In the genomic region with DNA sequence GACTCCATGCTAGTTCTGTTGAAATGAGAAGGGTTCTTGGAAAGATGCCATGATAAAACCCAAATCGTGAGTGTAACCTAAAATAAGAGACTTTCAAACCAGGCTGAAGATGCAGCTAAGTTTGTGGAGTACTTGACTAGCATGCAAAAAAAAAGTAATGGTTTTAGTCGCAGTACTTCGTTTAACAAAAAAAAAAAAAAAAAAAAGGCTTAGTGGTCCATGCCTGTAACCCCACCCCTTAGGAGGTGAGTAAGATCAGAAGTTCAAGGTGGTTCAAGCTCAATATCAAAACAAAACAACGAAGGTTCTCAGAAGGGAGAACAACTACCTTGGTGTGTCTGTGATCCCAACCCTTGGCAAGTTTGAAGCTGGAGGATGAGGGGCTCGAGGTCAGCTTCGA, we compare ENCODE assay signal across 8 mouse cellular contexts.
DNase-seq lines count a peak whose midpoint lies in the region; ATAC-seq and TF ChIP-seq lines count a peak whose summit lies in the region.

No protein-coding gene starts in this region.

- H3K79me2 ChIP-seq in liver, adult 2 months (ENCODE audit: control insufficient read depth, insufficient read depth, low read length) = no peaks in the 10 kb centered on the region

- H3K4me3 ChIP-seq in liver, adult 2 months (ENCODE audit: insufficient read depth, low read depth, low read length) = 0 out of 2 replicates have a peak overlapping the region, but pooled peaks have one; percentile 43
- no peak overlapping the region for H3K4me3 ChIP-seq in forebrain, embryonic 13.5 days
- peak overlapping the region; percentile 39 for H3K4me3 ChIP-seq in limb, embryonic 12.5 days (replicated peaks)
- peak overlapping the region; percentile 21 for H3K4me3 ChIP-seq in neural tube, embryonic 15.5 days (replicated peaks)
- H3K4me3 ChIP-seq in thymus, adult 2 months (ENCODE audit: control insufficient read depth, insufficient read depth, low read length) = no peak overlapping the region

- H3K4me1 ChIP-seq in liver, adult 2 months (ENCODE audit: control insufficient read depth, insufficient read depth, low read length) = peaks cover 10% of the 10 kb centered on the region
- peaks cover 38% of the 10 kb centered on the region for H3K4me1 ChIP-seq in forebrain, embryonic 13.5 days
- peaks cover 49% of the 10 kb centered on the region for H3K4me1 ChIP-seq in limb, embryonic 12.5 days (replicated peaks)
- H3K4me1 ChIP-seq in neural tube, embryonic 15.5 days = peaks cover 41% of the 10 kb centered on the region
- peaks cover 17% of the 10 kb centered on the region for H3K4me1 ChIP-seq in thymus, adult 2 months (replicated peaks; ENCODE audit: control insufficient read depth, insufficient read depth, low read length)

- peak overlapping the region; percentile 88; the same call in 1 of the 2 replicates for H3K27ac ChIP-seq in liver, adult 2 months (replicated peaks; ENCODE audit: insufficient read depth, low read depth, low read length)
- no peak overlapping the region for H3K27ac ChIP-seq in forebrain, embryonic 13.5 days
- H3K27ac ChIP-seq in limb, embryonic 12.5 days = peak overlapping the region; percentile 69
- H3K27ac ChIP-seq in neural tube, embryonic 15.5 days (replicated peaks) = no peak overlapping the region
- H3K27ac ChIP-seq in thymus, adult 2 months (ENCODE audit: control insufficient read depth, insufficient read depth, low read length) = no peak overlapping the region

- 56% methylated on average over 6 of the region's 6 CpGs for WGBS in liver, adult 2 months
- 58% methylated on average over 6 of the region's 6 CpGs for WGBS in forebrain, embryonic 13.5 days
- 47% methylated on average over 6 of the region's 6 CpGs for WGBS in limb, embryonic 12.5 days
- WGBS in neural tube, embryonic 15.5 days = 60% methylated on average over 6 of the region's 6 CpGs
- 70% methylated on average over 6 of the region's 6 CpGs for WGBS in thymus, adult 2 months

- DNase-seq in liver, adult 2 months (ENCODE audit: extremely low read depth, low read depth, low spot score) = no peak
- no peak for DNase-seq in liver
- DNase-seq in thymus, adult 2 months = no peak
- no peak for DNase-seq in cerebellum, postnatal 10 days
- DNase-seq in gastrocnemius, postnatal 36 days = no peak

- no peak for TF ChIP-seq POLR2A in liver, adult 2 months (IDR thresholded peaks at IDR 0.05; ENCODE audit: extremely low read depth, insufficient read depth, low read length)
- TF ChIP-seq POLR2A in thymus, adult 2 months (IDR thresholded peaks at IDR 0.05; ENCODE audit: control insufficient read depth, extremely low read depth, insufficient read depth, low read length, poor library complexity) = no peak

- intact Hi-C loops in gastrocnemius, postnatal 36 days (cut with DNase I) = loop anchor here (5.0 kb wide), 1 partner anchor 96 kb away; no protein-coding TSS in a partner anchor

- no peak for ATAC-seq in forebrain, embryonic 13.5 days
- no peak for ATAC-seq in limb, embryonic 12.5 days (ENCODE audit: insufficient number of reproducible peaks, insufficient read depth, low FRiP score, low TSS enrichment, low read depth)
- ATAC-seq in neural tube, embryonic 15.5 days (ENCODE audit: low FRiP score) = no peak

- H3K9ac ChIP-seq in liver, adult 2 months (ENCODE audit: low read depth, low read length) = peak overlapping the region; percentile 62; the same call in 1 of the 2 replicates
- H3K9ac ChIP-seq in forebrain, embryonic 13.5 days = peak overlapping the region; percentile 45; the same call in 1 of the 2 replicates
- peak overlapping the region; percentile 59; the same call in 1 of the 2 replicates for H3K9ac ChIP-seq in limb, embryonic 12.5 days (replicated peaks)
- H3K9ac ChIP-seq in neural tube, embryonic 15.5 days (replicated peaks) = no peak overlapping the region

- no peaks in the 10 kb centered on the region for H3K9me3 ChIP-seq in forebrain, embryonic 13.5 days (replicated peaks)
- H3K9me3 ChIP-seq in limb, embryonic 12.5 days = no peaks in the 10 kb centered on the region
- H3K9me3 ChIP-seq in neural tube, embryonic 15.5 days (replicated peaks) = no peaks in the 10 kb centered on the region

- no peaks in the 10 kb centered on the region for H3K36me3 ChIP-seq in liver, adult 2 months (ENCODE audit: control insufficient read depth, insufficient read depth, low read length)
- no peaks in the 10 kb centered on the region for H3K36me3 ChIP-seq in forebrain, embryonic 13.5 days (ENCODE audit: poor library complexity, severe bottlenecking)
- H3K36me3 ChIP-seq in limb, embryonic 12.5 days = no peaks in the 10 kb centered on the region
- H3K36me3 ChIP-seq in neural tube, embryonic 15.5 days = no peaks in the 10 kb centered on the region
- no peaks in the 10 kb centered on the region for H3K36me3 ChIP-seq in thymus, adult 2 months (ENCODE audit: control insufficient read depth, insufficient read depth, low read length)

- no peak for TF ChIP-seq CTCF in liver, adult 2 months (IDR thresholded peaks at IDR 0.05; ENCODE audit: low read depth, low read length)
- TF ChIP-seq CTCF in thymus, adult 2 months (IDR thresholded peaks at IDR 0.05; ENCODE audit: borderline replicate concordance, control insufficient read depth, extremely low read depth, insufficient read depth, low read length, poor library complexity) = no peak

- H3K4me2 ChIP-seq in forebrain, embryonic 13.5 days = peak overlapping the region; percentile 60
- H3K4me2 ChIP-seq in limb, embryonic 12.5 days = peak overlapping the region; percentile 56
- peak overlapping the region; percentile 49 for H3K4me2 ChIP-seq in neural tube, embryonic 15.5 days

- H3K27me3 ChIP-seq in liver, adult 2 months (ENCODE audit: control insufficient read depth, insufficient read depth, low read length) = no peaks in the 10 kb centered on the region
- peaks cover 25% of the 10 kb centered on the region for H3K27me3 ChIP-seq in forebrain, embryonic 13.5 days
- no peaks in the 10 kb centered on the region for H3K27me3 ChIP-seq in limb, embryonic 12.5 days
- 0 out of 2 replicates have a peak, but pooled peaks cover 6% of the 10 kb centered on the region for H3K27me3 ChIP-seq in neural tube, embryonic 15.5 days (replicated peaks)
- H3K27me3 ChIP-seq in thymus, adult 2 months (ENCODE audit: control insufficient read depth, insufficient read depth, low read length) = no peaks in the 10 kb centered on the region; the same call in 1 of the 2 replicates

Comparison
In these comparisons a context has a peak if more than half of its experiments do, and no peak if none do; other contexts are left out.
1. H3K27ac ChIP-seq: peak in liver, adult 2 months (single experiment) and limb, embryonic 12.5 days (single experiment); none in forebrain, embryonic 13.5 days (single experiment), neural tube, embryonic 15.5 days (single experiment) and thymus, adult 2 months (single experiment).
2. H3K4me3 ChIP-seq: peak in liver, adult 2 months (single experiment), limb, embryonic 12.5 days (single experiment) and neural tube, embryonic 15.5 days (single experiment); none in forebrain, embryonic 13.5 days (single experiment) and thymus, adult 2 months (single experiment).
3. Peak in every context shown above with its lines, with median percentiles within 50 percentile points of each other: H3K4me2 ChIP-seq.